Mouse (Mus musculus): ENCODE data around the gene Grhl1.
A peak's percentile ranks its signal among the peaks of the same experiment; 100 is the strongest.

DNA sequence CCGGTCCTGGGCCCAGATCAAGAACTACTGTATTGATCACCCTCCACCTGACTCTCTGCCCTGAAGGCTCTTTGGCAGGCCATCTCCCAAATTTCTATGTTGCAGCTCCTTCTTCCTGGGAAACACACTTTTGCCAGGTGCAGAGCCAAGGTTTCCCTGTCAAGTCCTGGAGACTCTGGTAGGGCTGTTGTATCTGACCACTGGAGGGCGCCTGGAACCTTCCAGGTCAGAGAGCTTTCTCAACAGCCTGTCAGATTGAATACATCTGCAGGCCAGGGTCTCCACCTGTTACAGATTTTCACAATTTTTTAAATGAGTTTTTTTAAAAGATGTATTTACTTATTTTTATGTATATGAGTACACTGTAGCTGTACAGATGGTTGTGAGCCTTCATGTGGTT, 31.2 kb downstream of the Grhl1 start:
- TF ChIP-seq CTCF (IDR thresholded peaks at IDR 0.05; ENCODE audit: low read depth) (peak; percentile 84), EP300 (IDR thresholded peaks at IDR 0.05; ENCODE audit: low read depth) (no peak)
